9 mouse cellular contexts compared by ENCODE assay signal in the genomic region with DNA sequence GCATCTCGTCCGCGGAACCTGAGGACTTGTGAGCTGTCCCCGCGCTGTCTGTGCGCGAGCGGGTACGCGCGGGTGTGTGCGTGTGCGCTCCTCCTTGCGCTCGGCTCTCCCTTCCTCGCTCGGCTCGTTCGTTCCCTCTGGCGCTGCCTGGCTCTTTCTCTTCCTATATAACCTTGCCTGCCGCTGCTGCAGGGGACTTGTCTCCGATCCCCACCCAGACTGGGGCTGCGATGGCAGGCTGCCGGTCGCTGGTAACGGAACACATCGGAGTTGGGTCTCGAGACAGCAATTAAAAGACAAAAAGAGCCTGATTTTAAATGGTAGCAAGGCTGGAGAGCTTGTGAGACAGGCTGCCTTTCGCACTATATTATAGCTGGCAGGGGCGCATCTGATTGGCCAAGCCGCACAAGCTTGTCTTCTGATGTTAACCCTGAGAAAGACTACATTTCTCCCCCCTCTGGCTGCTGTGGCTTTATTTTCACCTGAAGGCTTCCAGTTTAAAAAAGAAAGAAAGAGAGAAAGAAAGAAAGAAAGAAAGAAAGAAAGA. TPM values are rescaled to one million over a fixed set of nuclear protein-coding genes. Genes with fewer than 3 reads are reported as not detected.
DNase-seq lines count a peak whose midpoint lies in the region; ATAC-seq and TF ChIP-seq lines count a peak whose summit lies in the region.
"Had no signal": no experiment of that assay in that cellular context is flagged by ENCODE, and none has a peak within 500 bp of the region (broad histone marks: within the 10 kb centered on the region; RNA-seq: fewer than 3 reads in every experiment).

A gene (minus strand): TSS at position 497 of the 547 bp plus-strand sequence.

- no peak for TF ChIP-seq CTCF in testis, adult 2 months (IDR thresholded peaks at IDR 0.05; ENCODE audit: control insufficient read depth, insufficient read depth, insufficient replicate concordance, low read depth, low read length)

- no peak for ATAC-seq in cerebellum, adult (ENCODE audit: insufficient number of reproducible peaks, low FRiP score, low TSS enrichment)
- ATAC-seq in hindbrain, embryonic 15.5 days (ENCODE audit: low FRiP score, low read depth): peak; percentile 62
- no peak for ATAC-seq in activated CD4-positive, CD25-positive, alpha-beta regulatory T cell, adult 4 months

- H3K4me3 ChIP-seq in testis, adult 2 months (ENCODE audit: control insufficient read depth, low read depth, low read length): peak within 1 kb of the TSS; percentile 23
- peak within 1 kb of the TSS; percentile 54 for H3K4me3 ChIP-seq in hindbrain, embryonic 15.5 days
- H3K4me3 ChIP-seq: liver, embryonic 15.5 days had no signal

- peak within 1 kb of the TSS; percentile 50 for H3K9ac ChIP-seq in hindbrain, embryonic 15.5 days
- H3K9ac ChIP-seq: liver, embryonic 15.5 days had no signal

- peak; percentile 38 to 39 for DNase-seq in cerebellum, postnatal 14 days
- DNase-seq in testis, postnatal 14 days (ENCODE audit: low spot score): no peak
- DNase-seq in neural tube, embryonic 10.5 days (ENCODE audit: extremely low spot score, low spot score): peak; percentile 50
- DNase-seq in yolk sac, embryonic 10.5 days (ENCODE audit: low spot score): no peak

- no peak within 1 kb of the TSS for H3K27ac ChIP-seq in testis, adult 2 months (ENCODE audit: control insufficient read depth, insufficient read depth, low read depth, low read length)
- peak within 1 kb of the TSS; percentile 83 for H3K27ac ChIP-seq in hindbrain, embryonic 15.5 days (replicated peaks)
- H3K27ac ChIP-seq: liver, embryonic 15.5 days had no signal

- peaks cover 36% of the 10 kb centered on the region for H3K4me1 ChIP-seq in testis, adult 2 months (ENCODE audit: control insufficient read depth, insufficient read depth, low read length)
- H3K4me1 ChIP-seq in hindbrain, embryonic 15.5 days (replicated peaks): peaks cover 43% of the 10 kb centered on the region
- H3K4me1 ChIP-seq: liver, embryonic 15.5 days had no signal

- WGBS in hindbrain, embryonic 15.5 days: under 1% methylated on average over 31 of the region's 31 CpGs

- no peaks in the 10 kb centered on the region for H3K9me3 ChIP-seq in hindbrain, embryonic 15.5 days
- H3K9me3 ChIP-seq: liver, embryonic 15.5 days had no signal

- H3K4me2 ChIP-seq in hindbrain, embryonic 15.5 days: peak within 1 kb of the TSS; percentile 99
- H3K4me2 ChIP-seq: liver, embryonic 15.5 days had no signal

- no peaks in the 10 kb centered on the region for H3K36me3 ChIP-seq in testis, adult 2 months (ENCODE audit: control insufficient read depth, insufficient read depth, low read length)
- H3K36me3 ChIP-seq in hindbrain, embryonic 15.5 days: no peaks in the 10 kb centered on the region
- H3K36me3 ChIP-seq: liver, embryonic 15.5 days had no signal

- no peaks in the 10 kb centered on the region for H3K27me3 ChIP-seq in testis, adult 2 months (ENCODE audit: control insufficient read depth, insufficient read depth, low read length)
- peaks cover 71% of the 10 kb centered on the region for H3K27me3 ChIP-seq in hindbrain, embryonic 15.5 days

- TF ChIP-seq POLR2A in testis, adult 2 months (IDR thresholded peaks at IDR 0.05; ENCODE audit: control insufficient read depth, low read depth, low read length): no peak

RNA-seq across cellular contexts. Expression of the gene that starts here (rescaled TPM):
- polyA plus RNA-seq in testis, adult 2 months (2012; rRNA removed): 0.04 and 0.59 TPM in 2 replicates
- 1.5 and 2.0 TPM in 2 replicates for polyA plus RNA-seq in hindbrain, embryonic 15.5 days (2015; fragmentation: Nextera tagmentation; extraction: Ambion mirVana)
- not detected for polyA plus RNA-seq in activated CD4-positive, CD25-positive, alpha-beta regulatory T cell, adult 4 months (2017; shearing (Covaris generic))
- polyA plus RNA-seq: liver, embryonic 15.5 days had no signal

Comparison
In these comparisons a context has a peak if more than half of its experiments do, and no peak if none do; other contexts are left out.
1. DNase-seq: peak in cerebellum, postnatal 14 days (2 of 2) and neural tube, embryonic 10.5 days (single experiment); none in testis, postnatal 14 days (single experiment) and yolk sac, embryonic 10.5 days (single experiment).